17 mouse cellular contexts compared by ENCODE assay signal in the genomic region with DNA sequence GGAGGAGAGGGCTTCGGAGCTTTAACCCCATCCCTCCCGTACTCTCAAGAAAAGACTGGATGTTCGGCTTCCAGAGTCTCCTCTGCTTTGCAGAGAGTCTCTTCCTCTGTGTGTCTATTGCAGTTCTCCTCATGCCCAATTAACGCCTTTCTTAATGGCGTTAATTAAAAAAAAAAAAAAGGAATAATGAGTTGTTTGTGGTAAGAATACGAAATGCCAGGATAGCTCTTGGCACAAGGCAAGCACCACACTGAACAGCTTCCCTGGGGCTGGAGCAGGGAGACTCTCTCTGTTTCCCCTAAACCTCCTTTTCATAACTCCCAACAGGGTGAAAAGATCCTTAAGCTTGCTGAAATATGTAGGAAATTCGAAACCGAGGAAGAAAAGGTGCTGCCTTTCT. TPM values are rescaled to one million over a fixed set of nuclear protein-coding genes. Genes with fewer than 3 reads are reported as not detected.
"Had no signal": no experiment of that assay in that cellular context is flagged by ENCODE, and none has a peak within 500 bp of the region (broad histone marks: within the 10 kb centered on the region; RNA-seq: fewer than 3 reads in every experiment).

No protein-coding gene starts in this region.

- H3K9ac ChIP-seq: limb, embryonic 13.5 days; liver, embryonic 12.5 days; liver, embryonic 15.5 days; lung, embryonic 15.5 days; midbrain, embryonic 13.5 days had no signal

- H3K27ac ChIP-seq: kidney, postnatal 0 days; layer of hippocampus, adult 2 months; limb, embryonic 10.5 days; limb, embryonic 13.5 days; liver, embryonic 12.5 days; liver, embryonic 15.5 days; lung, embryonic 15.5 days; midbrain, embryonic 10.5 days; midbrain, embryonic 13.5 days; stomach, postnatal 0 days had no signal

- H3K4me3 ChIP-seq: layer of hippocampus, adult 2 months; limb, embryonic 10.5 days; limb, embryonic 13.5 days; liver, embryonic 12.5 days; liver, embryonic 15.5 days; lung, embryonic 15.5 days; midbrain, embryonic 10.5 days; midbrain, embryonic 13.5 days had no signal

- H3K4me2 ChIP-seq: limb, embryonic 13.5 days; liver, embryonic 15.5 days; midbrain, embryonic 13.5 days had no signal

- ATAC-seq: liver, embryonic 12.5 days; midbrain, embryonic 13.5 days had no signal

- DNase-seq: layer of hippocampus, adult 9-11 months; right cerebral cortex, adult 18-20 months; right cerebral cortex, postnatal 14 days; right cerebral cortex, postnatal 4 days had no signal

- H3K36me3 ChIP-seq: limb, embryonic 10.5 days; limb, embryonic 13.5 days; liver, embryonic 12.5 days; liver, embryonic 15.5 days; lung, embryonic 15.5 days; midbrain, embryonic 10.5 days; midbrain, embryonic 13.5 days had no signal

- H3K9me3 ChIP-seq: limb, embryonic 10.5 days; limb, embryonic 13.5 days; liver, embryonic 12.5 days; liver, embryonic 15.5 days; lung, embryonic 15.5 days; megakaryocyte, embryonic 14.5 days; midbrain, embryonic 10.5 days; midbrain, embryonic 13.5 days had no signal

RNA-seq across cellular contexts. Expression of a gene that starts 14.2 kb away (rescaled TPM):
- polyA plus RNA-seq: liver, embryonic 15.5 days had no signal

RNA-seq across cellular contexts. Expression of a gene that starts 55.8 kb away (rescaled TPM):
- polyA plus RNA-seq: kidney, postnatal 0 days; liver, embryonic 12.5 days; liver, embryonic 15.5 days; midbrain, postnatal 0 days; stomach, embryonic 14.5 days had no signal
